Mouse (Mus musculus) ES-Bruce4 (cell line): ENCODE measurements around the gene Grk3. TPM values are rescaled to one million over a fixed set of nuclear protein-coding genes. Genes with fewer than 3 reads are reported as not detected.

Experiments
- H3K27ac ChIP-seq: 2 replicates; pipeline ENCODE4 v1.5.1; 2012; ENCODE audit warnings: low read length, inconsistent platforms; ENCODE audit not compliant: insufficient read depth
- H3K27me3 ChIP-seq: 2 replicates; pipeline ENCODE4 v1.6.1; 2012; ENCODE audit warnings: mild to moderate bottlenecking, low read length, inconsistent platforms; ENCODE audit not compliant: control insufficient read depth, poor library complexity, insufficient read depth, severe bottlenecking
- H3K36me3 ChIP-seq: 2 replicates; pipeline ENCODE4 v1.6.1; 2012; ENCODE audit warnings: inconsistent platforms, mild to moderate bottlenecking, low read length, moderate library complexity; ENCODE audit not compliant: control insufficient read depth, poor library complexity, insufficient read depth, severe bottlenecking
- H3K4me1 ChIP-seq: one replicate; pipeline ENCODE4 v1.8.1; 2011; ENCODE audit warnings: low read length; ENCODE audit not compliant: control insufficient read depth, insufficient read depth
- H3K4me3 ChIP-seq: 2 replicates; pipeline ENCODE4 v1.5.1; 2011; ENCODE audit warnings: low read depth, mild to moderate bottlenecking, low read length
- H3K9ac ChIP-seq: 2 replicates; pipeline ENCODE4 v1.6.1; 2012; ENCODE audit warnings: low read depth, mild to moderate bottlenecking, inconsistent platforms; ENCODE audit not compliant: poor library complexity, severe bottlenecking
- H3K9me3 ChIP-seq: replicated peaks from 2 replicates; pipeline ENCODE4 v1.6.1; 2012; ENCODE audit warnings: mild to moderate bottlenecking, low read length, inconsistent platforms; ENCODE audit not compliant: control insufficient read depth, poor library complexity, insufficient read depth, severe bottlenecking
- CTCF ChIP-seq: IDR thresholded peaks from one replicate; pipeline ENCODE4 v1.8.1; 2011; ENCODE audit warnings: low read depth, low read length
- EP300 ChIP-seq: IDR thresholded peaks from 2 replicates; pipeline ENCODE4 v1.6.1; 2011; ENCODE audit warnings: low read depth, low read length; ENCODE audit not compliant: insufficient read depth
- POLR2A ChIP-seq: IDR thresholded peaks from one replicate; pipeline ENCODE4 v1.8.1; 2011; ENCODE audit warnings: low read length; ENCODE audit not compliant: insufficient read depth
- polyA plus RNA-seq: library from polyadenylated mRNA; stranded (reverse); fragments of >200 nt; gene quantifications from 2 replicates; pipeline ENCODE4 v1.2.4, GENCODE M21; 2011; ENCODE audit warnings: low read depth; ENCODE audit not compliant: missing spikeins, insufficient read depth, insufficient read length

Gene Grk3
- polyA plus RNA-seq, 1 experiment, result 5.3 TPM

DNA sequence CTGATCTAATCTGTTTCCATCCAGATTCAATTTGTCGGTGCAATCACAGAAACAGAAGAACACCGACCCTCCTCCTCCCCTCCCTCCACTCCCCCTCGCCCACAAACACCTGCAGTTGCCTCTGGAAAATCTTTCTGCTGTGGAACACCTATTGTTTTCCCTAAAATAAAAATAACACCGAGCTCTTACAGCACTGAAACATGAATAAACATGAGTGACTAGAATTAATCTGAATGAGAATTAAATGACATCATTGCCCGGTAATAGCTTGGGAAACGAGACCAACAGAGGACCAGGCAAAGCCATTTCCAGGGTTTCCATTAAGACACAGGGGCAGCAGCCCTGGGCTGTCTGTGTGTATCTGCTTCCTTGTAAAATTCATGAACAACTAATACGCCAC lies 73.3 kb downstream of the Grk3 start:
- Histone ChIP-seq H3K4me1 (no peaks in the 10 kb centered on the region), H3K9ac (no peak overlapping the region), H3K27me3 (no peaks in the 10 kb centered on the region), H3K4me3 (no peak overlapping the region), H3K36me3 (no peaks in the 10 kb centered on the region), H3K27ac (no peak overlapping the region), H3K9me3 (no peaks in the 10 kb centered on the region)
- TF ChIP-seq POLR2A (no peak), CTCF (no peak), EP300 (no peak)

GRCm38 (mm10) chr5:112941001-112941400 lies 74.6 kb downstream of the Grk3 start:
- TF ChIP-seq EP300 (no peak), POLR2A (no peak), CTCF (no peak)
- H3K27ac ChIP-seq, result no peak overlapping the region
- H3K4me3 ChIP-seq, result no peak overlapping the region
- no peaks in the 10 kb centered on the region for H3K27me3 ChIP-seq
- no peaks in the 10 kb centered on the region for H3K4me1 ChIP-seq
- H3K36me3 ChIP-seq, result no peaks in the 10 kb centered on the region
- no peak overlapping the region for H3K9ac ChIP-seq
- H3K9me3 ChIP-seq, result no peaks in the 10 kb centered on the region

DNA sequence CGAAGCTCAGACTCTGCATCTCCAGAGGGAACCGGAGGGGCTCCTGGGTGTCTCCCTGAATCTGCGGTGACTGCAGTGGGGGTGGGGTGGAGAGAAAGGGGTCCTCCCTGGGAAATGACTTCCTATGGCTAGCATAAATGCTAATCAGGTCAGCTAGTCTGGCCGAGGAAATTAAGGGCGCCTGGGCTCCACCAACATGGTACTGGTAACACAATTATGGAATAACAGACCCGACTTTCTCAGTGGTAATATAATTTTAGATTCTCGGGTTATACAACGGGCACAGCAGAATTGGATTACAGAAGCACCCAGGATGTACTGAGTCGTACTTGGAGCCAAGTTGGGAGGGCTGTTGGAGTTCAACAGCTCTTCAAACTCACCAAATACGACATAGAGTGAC lies 79.0 kb downstream of the Grk3 start:
- Histone ChIP-seq H3K9ac (no peak overlapping the region), H3K4me1 (no peaks in the 10 kb centered on the region), H3K9me3 (no peaks in the 10 kb centered on the region), H3K27ac (no peak overlapping the region), H3K27me3 (no peaks in the 10 kb centered on the region), H3K36me3 (no peaks in the 10 kb centered on the region), H3K4me3 (no peak overlapping the region)
- TF ChIP-seq EP300 (no peak), CTCF (no peak)

DNA sequence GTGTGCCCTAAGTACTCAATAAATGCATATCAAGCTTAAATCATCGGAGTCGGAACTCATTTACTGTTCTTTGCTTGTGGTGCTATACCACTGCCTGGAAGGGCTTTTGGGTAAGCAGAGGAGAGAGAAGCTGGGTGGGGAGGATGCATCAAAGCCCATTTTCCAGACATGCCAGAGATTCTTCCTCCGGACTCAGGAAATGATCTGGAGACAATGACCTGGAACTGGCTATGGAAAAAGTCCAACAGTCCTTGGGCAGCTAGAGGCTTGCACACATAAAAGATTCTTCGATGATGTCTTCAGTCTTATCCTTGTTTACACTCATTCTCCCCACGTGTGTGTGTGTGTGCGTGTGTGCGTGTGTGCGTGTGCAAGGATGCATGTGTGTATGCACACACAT lies 80.2 kb downstream of the Grk3 start:
- no peaks in the 10 kb centered on the region for H3K9me3 ChIP-seq
- no peaks in the 10 kb centered on the region for H3K27me3 ChIP-seq
- no peak for TF ChIP-seq EP300
- TF ChIP-seq POLR2A, result no peak
- no peak for TF ChIP-seq CTCF
- H3K36me3 ChIP-seq, result no peaks in the 10 kb centered on the region
- no peaks in the 10 kb centered on the region for H3K4me1 ChIP-seq
- no peak overlapping the region for H3K9ac ChIP-seq
- H3K4me3 ChIP-seq, result no peak overlapping the region
- H3K27ac ChIP-seq, result no peak overlapping the region

DNA sequence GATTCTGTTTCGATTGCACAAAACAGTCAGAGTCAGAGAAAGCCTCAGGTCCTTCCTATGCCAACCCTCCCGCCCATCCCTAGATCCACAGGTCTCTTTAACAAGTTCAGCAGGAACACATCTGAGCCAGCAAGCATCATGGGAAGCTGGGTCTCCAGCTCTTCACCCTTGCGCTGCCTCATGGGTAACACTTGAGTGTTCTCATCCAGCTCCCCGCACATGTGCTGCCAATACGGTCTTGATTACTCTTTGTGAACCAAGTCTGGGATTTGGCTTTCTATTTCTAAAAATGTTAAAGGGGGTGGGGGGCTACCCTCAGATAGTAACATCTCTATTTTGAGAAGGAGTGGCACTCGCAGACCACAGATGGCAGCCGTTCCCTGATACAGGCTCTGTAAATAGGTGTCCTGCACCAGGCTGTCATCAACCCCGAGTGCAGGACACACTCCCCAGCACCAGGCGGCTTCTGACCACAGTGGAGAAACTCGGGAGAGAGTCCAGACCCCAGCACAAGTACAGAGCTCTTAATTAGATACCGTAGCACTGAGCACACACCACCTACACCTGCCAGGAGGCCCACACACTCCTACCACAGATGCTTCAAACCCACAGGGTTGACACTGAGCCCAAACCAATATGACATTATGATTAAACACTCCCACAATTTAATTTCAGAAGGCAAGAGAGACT lies 82.6 kb downstream of the Grk3 start:
- no peaks in the 10 kb centered on the region for H3K27me3 ChIP-seq
- H3K36me3 ChIP-seq, result no peaks in the 10 kb centered on the region
- H3K4me1 ChIP-seq, result no peaks in the 10 kb centered on the region
- H3K9ac ChIP-seq, result no peak overlapping the region
- H3K4me3 ChIP-seq, result no peak overlapping the region
- no peak overlapping the region for H3K27ac ChIP-seq
- H3K9me3 ChIP-seq, result no peaks in the 10 kb centered on the region
- no peak for TF ChIP-seq CTCF
- no peak for TF ChIP-seq POLR2A

DNA sequence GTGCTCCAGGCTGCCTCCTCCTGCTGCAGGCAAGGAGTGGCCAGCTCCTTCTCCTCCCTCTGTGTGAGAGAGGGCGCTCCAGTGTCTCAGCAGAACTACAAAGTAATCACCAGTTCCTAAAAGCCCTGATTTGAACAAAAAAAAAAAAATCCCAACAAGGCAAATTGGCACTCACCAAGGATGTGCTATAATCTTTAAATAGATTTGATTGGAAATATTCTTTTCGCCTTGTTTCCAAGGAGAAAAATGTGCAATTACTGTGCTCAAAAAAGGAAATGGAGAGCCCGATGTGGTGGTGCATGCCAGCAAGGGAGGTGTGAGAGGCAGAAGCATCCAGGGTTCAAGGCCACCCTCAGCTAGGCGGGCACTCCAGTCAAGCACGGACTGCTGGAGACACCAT lies 83.7 kb downstream of the Grk3 start:
- no peak overlapping the region for H3K27ac ChIP-seq
- H3K27me3 ChIP-seq, result no peaks in the 10 kb centered on the region
- H3K9ac ChIP-seq, result no peak overlapping the region
- H3K9me3 ChIP-seq, result no peaks in the 10 kb centered on the region
- no peaks in the 10 kb centered on the region for H3K4me1 ChIP-seq
- no peak overlapping the region for H3K4me3 ChIP-seq
- no peaks in the 10 kb centered on the region for H3K36me3 ChIP-seq
- TF ChIP-seq CTCF, result no peak
- no peak for TF ChIP-seq POLR2A
- TF ChIP-seq EP300, result no peak
